Mouse (Mus musculus) small intestine, adult 2 months (tissue): Measurements from ENCODE around the gene Rps11.

ENCODE experiments used
- CTCF ChIP-seq: fragments of 200-500 bp; IDR thresholded peaks from 2 replicates; pipeline ENCODE4 v1.5.1; 2012; ENCODE audit warnings: low read depth, mild to moderate bottlenecking, control low read depth, inconsistent platforms, low read length, moderate library complexity, mixed read lengths; ENCODE audit not compliant: insufficient replicate concordance, insufficient read length; ENCODE audit errors: extremely low read depth
- POLR2A ChIP-seq: fragments of 200-500 bp; IDR thresholded peaks from 2 replicates; pipeline ENCODE4 v1.6.1; 2012; ENCODE audit warnings: low read depth, mild to moderate bottlenecking, control low read depth, inconsistent platforms, low read length, moderate library complexity

DNA sequence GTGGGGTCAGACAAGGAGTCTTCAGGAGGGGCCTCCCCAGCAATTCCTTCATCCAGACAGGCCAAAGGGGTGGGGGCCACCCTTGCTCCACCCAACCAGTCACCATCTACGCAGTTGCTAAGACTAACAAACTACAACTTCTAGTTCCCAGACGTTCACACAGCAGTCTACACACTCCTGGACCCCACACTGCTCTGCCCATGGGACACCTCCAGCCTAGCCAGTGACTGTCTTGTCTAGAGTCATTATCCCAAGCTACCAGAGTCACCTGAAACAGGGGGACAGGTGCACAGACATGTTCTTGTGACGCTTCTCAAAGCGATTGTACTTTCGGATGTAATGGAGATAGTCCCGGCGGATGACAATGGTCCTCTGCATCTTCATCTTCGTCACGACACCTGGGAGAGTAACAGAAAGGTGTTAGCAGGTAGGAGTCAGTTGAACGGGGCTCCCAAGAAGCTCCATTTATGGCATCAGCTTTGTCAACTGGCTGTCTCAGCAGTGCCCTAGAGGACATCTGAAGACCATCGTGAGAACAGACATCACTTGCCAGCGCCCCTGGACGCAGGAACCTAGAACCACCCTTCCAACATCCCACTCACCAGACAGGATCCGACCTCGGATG, 1.6 kb downstream of the Rps11 start:
- TF ChIP-seq POLR2A, result no peak
- TF ChIP-seq CTCF, result no peak
